Mouse (Mus musculus) A20 (cell line): Measurements from ENCODE around the gene Plekhh1.
A peak's percentile ranks its signal among the peaks of the same experiment; 100 is the strongest.
"Not testable (repeated sequence)": the region's sequence is repeated elsewhere in the genome, so short reads cannot be mapped to it uniquely, and the experiment has no call there.

Experiments used
- DNase-seq: peaks from one replicate; pipeline ENCODE4 v3.0.0-alpha.2; 2011; ENCODE audit warnings: low read depth, low spot score

Gene Plekhh1

GRCm38 (mm10) chr12:79027526-79027925 is 1.4 kb upstream of the Plekhh1 start:
- DNase-seq: not testable (repeated sequence)

DNA sequence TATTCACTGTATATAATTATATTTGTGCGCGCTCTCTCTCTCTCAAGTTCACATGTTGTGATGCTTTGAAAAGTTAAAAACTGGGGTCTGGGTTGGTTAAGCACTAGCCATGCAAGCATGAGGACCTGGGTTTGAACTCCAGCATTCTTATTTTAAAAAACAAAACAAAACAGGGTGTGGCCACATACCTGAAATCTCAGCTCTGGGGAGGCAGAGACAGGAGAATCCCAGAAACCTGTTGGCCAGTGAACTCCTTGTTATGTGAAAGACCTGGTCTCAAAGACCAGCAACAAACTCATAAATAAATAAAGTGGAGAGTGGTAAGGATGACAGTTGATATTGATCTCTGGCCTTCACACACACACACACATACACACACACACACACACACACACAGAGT is 5.4 kb downstream of the Plekhh1 start:
- no peak for DNase-seq

- no peak for DNase-seq
These were observed 6.4 kb downstream of the Plekhh1 start for GRCm38 (mm10) chr12:79035349-79035748.

GRCm38 (mm10) chr12:79039708-79040107 is 10.7 kb downstream of the Plekhh1 start:
- DNase-seq: no peak

GRCm38 (mm10) chr12:79040201-79040827 is 11.4 kb downstream of the Plekhh1 start:
- DNase-seq: no peak

- no peak for DNase-seq
These were observed 12.5 kb downstream of the Plekhh1 start for GRCm38 (mm10) chr12:79041436-79041835.

GRCm38 (mm10) chr12:79044668-79045067 is 15.7 kb downstream of the Plekhh1 start:
- DNase-seq: no peak

DNA sequence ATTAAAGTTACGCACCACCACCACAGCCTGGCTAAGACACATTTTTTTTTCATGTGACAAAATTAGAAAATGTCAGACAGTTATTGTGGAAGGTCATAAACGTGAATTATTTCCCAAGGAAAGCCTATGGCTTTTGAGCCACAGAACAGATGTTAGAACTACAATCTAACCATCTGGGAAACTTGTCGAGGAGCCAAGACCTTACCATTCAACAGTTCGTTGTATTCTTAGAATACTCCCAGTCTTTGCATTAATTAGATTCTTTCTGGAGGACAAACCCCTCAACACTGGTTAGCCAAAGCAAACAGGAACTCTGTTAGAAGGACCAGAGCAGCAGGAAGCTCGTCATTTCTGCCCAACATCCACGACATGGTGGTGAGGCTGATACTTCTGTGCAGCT is 17.2 kb downstream of the Plekhh1 start:
- DNase-seq: no peak

GRCm38 (mm10) chr12:79047203-79047602 is 18.2 kb downstream of the Plekhh1 start:
- DNase-seq: no peak

DNA sequence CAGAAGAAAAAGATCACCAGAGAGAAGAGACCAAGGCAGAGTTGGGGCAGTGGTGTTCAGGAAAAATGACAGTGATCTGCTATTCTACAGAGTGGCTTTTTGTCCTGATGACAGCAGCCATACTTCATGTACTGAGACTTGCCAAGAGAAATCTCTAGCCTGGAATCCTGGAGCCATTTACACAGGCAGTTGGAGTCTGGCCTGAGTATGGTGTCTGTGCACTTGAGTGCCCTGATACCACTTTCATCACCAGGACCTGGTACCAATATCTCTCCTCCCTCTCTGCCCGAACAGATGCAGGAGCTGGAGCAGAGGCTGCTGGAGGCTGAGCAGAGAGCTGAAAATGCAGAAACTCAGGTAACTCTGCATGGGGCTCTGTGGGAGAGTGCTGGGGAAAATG is 19.9 kb downstream of the Plekhh1 start:
- no peak for DNase-seq

DNA sequence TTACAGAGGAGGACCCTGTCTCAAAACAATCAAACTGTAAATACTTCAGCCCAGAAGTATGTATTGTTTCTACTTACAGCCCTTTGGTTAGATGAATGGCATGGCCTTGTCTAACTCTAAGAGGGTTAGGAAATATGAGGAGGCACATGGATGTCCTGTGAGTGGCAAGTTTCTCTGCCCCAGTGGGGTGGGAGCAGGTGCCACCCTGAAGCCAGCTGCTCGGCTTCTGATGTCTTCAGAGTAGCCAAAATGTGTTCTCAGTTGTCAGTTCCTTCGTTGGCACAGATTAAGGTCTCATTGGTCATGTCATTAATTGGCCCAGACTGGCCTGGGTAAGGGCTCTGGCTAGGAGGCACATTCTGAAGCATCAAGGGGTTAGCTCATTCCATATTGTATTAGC is 20.8 kb downstream of the Plekhh1 start:
- no peak for DNase-seq

DNA sequence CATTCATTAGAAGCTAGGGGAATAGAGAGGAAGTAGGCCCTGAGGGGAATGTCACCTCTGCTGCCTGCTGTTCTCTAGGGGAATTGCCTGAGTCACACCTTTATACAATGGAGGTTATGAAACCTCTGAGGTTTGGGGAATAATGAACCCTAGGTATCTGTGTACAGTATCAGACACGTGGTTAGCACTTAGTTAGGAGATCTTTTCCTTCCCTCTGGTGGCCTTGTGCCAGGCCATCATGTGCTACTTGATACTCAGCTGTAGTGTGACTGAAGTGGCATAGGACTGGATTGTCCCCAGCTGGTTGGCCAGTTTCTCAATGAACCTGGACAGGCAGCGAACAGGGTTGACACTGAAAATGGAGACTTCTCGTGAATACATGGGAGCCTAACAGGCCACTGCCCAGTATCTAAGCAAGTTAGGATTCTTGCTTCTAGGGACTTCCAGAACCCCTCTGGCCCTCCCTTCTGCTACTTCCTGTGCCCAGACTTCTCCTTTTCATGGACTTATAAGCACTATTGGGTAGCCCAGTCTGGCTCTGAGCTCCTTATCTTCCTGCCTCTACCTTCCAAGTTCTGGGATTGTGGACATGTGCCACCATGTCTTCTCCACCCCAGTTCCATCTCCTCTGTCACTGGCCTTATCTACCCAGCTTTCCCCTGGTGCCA is 21.7 kb downstream of the Plekhh1 start:
- DNase-seq: peak; percentile 40

DNA sequence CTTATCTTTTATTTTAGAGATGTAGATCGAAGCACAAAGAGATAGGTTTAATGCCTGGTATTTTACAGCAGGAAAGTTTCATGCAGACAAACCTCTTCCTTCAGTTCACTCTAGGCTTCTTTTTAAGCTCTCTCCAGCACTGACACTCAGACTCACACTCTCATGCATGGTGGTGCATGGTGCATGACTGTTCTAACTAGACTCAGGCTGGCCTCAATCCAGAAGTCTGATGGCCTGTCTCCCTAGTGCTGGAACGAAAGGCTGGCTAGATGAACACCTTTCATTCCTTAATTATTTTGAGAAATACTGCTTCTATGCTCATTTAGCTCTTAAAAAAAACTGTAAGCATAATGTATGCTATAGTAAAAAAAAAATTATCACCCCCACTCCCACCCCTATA is 23.1 kb downstream of the Plekhh1 start:
- no peak for DNase-seq

GRCm38 (mm10) chr12:79055276-79055675 is 26.3 kb downstream of the Plekhh1 start:
- peak; percentile 21 for DNase-seq

DNA sequence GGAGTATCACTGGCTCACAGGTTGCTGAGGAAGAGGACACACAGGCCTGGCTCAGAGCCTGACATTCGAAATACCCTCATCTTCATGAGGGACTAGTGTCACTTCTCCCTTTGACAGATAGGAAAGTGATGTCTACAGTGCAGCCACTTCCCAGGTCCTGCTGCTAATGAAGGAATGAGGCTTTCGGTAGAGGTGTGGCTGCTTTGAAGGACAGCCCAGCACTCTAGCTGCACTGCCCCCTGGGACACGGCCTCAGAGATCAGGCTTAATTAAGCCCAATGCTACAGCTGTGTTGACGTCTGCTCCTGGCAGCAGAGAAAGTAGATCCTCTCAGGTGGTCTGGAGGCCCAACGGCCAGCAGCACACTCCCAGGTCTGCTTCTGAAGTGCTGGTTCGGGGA is 30.6 kb downstream of the Plekhh1 start:
- DNase-seq: peak; percentile 15

- DNase-seq: no peak
These were observed 31.2 kb downstream of the Plekhh1 start for GRCm38 (mm10) chr12:79060134-79060533.

- DNase-seq: peak; percentile 78
These were observed 32.0 kb downstream of the Plekhh1 start for GRCm38 (mm10) chr12:79060766-79061652.

GRCm38 (mm10) chr12:79064451-79064850 is 35.5 kb downstream of the Plekhh1 start:
- DNase-seq: no peak

DNA sequence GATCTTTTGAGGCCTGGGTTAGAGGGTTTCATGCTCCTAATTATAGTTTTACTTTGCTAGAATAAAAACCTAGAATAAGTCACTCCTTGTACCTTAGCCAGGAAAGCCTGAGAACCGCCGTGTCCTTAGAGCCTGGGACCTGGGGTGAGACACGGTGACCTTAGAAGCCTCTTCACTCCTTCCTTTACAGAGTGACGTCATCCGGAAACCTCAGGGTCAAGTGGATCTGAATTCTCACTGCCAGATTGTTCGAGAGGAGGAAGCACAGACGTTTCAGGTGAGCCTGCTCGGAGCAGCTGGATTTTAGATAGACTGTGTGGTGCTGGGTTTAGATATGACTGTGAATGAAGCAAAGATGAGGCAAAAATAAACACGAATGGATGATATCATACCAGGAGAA is 37.5 kb downstream of the Plekhh1 start:
- DNase-seq: no peak

DNA sequence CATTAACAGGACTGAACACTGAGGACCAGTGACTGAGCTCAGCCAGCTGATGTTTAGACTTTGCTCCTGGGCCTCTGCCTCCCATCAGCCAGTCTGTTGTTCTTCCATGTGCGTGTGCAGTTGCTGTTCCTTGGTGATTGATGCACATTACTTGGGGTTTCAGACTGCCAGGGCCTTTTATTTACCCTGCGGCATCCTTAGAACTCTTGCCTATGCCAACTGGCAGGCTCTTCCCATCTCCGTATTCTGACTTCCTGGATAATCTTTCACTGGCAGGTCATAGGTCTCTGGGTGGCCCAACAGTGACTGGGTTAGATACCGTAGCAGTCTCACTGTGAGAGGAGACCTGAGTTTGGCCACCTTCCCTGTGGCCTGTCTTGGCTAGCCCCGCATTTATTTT is 38.6 kb downstream of the Plekhh1 start:
- DNase-seq: no peak

DNA sequence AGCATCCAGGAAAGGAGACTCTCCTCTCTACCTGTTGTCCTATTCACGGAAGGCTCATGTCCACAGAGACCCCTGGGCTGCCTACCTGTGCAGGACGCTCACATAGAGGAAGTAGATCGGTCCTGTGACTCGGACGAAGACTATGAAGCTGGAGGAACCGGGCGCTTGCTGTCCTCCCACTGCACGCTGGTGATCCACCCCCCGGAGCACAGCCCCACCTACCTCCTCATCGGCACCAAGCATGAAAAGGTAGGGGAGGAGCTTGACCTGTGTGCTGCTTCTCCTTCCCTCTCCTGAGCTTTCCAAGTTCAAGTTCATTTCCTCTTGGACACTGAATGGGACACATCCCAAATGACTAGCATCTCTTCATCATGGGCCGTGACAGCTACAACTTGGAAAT is 39.3 kb downstream of the Plekhh1 start:
- DNase-seq: no peak

- no peak for DNase-seq
These were observed 40.2 kb downstream of the Plekhh1 start for GRCm38 (mm10) chr12:79069187-79069608.

DNA sequence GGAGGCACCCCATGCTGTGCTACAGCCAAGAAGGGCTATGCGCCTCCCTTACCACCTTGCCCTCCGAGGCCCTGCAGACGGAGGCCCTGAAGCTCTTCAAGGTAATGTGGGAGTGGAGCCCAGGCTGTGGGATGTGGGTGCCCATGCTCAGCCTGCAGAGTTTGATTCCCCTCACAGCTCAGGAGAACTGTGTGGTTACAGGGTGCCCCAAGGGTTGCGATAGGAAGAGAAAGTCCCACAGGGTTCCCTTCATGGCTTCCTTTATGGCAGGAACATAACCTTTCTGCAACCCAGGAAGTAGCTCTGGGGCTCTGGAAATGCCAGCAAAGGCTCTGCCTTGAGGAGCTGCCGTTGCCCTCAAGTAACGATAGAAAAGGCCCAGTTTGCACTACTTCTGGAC is 41.0 kb downstream of the Plekhh1 start:
- no peak for DNase-seq
